Mouse (Mus musculus): Measurements from ENCODE around the gene Lrrfip2.

Lrrfip2 gene

GRCm38 (mm10) chr9:111117126-111117642 is at the start of gene Lrrfip2:
Gene Lrrfip2, plus strand, starts transcription at chr9:111117592.
- DNase-seq (ENCODE audit: low read depth, low spot score), result no peak

DNA sequence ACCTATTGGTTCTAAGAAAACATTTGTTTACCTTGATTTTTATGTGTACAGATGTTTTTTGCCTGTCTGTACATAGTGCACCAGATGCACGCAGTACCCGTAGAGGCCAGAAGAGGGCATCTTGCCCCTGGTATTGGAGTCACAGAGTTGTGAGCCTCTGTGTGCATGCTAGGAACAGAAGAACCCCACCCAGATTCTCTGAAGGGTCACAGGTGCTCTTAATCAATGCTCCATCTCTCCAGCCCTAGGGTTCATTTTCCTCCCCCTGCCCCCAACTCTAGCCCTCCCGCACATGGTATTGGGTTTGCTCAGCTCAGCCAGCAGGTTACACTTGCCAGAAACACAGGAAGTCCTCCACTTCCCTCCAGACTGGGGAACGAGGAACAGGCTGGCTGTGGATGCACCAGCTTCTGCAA is 46.8 kb upstream of the Lrrfip2 start:
- peak; percentile 38 for DNase-seq (ENCODE audit: low read depth, low spot score)

DNA sequence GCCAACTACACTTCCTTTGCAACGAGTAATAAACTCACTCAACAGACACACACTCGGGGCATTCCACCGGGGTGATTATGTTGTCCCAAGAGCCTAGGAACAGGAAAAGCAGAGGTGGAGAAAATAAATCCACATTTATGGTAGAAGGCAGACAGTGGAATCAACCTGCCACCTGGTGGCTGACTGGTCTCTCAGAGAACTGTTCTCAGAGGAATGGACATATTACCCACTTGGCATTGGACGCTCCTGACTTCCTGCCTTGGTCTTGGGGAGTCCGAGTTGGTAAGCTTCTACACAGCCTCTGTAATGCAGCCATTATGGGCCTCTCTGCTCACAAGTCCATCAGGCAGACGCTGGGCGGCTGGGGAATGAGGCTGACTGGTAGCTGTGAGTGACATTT is 45.2 kb upstream of the Lrrfip2 start:
- DNase-seq (ENCODE audit: low read depth, low spot score), result no peak

DNA sequence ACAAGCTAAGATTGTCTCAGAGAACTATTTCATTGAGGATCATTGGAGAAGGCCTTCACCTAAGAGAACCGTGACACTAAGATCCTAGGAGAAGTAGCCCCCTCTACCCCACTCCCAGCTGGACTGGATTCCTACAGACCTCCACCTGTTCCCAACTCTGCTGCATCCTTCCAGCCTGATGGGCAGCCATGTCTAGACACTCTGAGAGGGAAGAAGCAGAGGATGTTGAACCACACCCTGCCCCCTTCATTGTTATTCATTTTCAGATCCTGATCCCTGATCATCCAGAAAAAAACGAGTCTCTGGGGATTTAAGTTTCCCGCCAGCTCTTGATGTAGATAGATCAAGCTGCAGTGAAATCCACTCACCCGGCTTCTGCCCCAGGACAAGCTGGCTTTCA is 44.4 kb upstream of the Lrrfip2 start:
- no peak for DNase-seq (ENCODE audit: low read depth, low spot score)

- no peak for DNase-seq (ENCODE audit: low read depth, low spot score)
Measured at GRCm38 (mm10) chr9:111077745-111078144, 39.6 kb upstream of the Lrrfip2 start.

GRCm38 (mm10) chr9:111080801-111081200 is 36.6 kb upstream of the Lrrfip2 start:
- DNase-seq (ENCODE audit: low read depth, low spot score), result no peak

DNA sequence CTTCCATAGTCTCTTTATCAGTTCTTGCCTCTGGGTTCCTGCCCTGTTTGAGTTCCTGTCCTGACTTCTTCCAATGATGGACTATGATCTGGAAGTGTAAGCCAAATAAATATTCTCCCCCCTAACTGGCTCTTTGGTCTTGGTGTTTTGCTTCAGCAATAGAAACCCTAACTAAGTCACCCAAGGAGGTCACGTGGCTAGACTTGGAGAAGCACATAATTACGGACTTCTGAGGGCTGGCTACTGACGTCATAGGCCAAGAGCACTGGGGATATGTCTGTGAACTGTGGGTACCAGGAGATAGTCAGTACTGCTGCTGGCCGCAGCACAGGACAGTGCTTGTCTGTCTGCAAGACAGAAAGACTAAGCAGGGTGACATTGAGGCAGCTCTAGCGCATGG is 35.6 kb upstream of the Lrrfip2 start:
- no peak for DNase-seq (ENCODE audit: low read depth, low spot score)

DNA sequence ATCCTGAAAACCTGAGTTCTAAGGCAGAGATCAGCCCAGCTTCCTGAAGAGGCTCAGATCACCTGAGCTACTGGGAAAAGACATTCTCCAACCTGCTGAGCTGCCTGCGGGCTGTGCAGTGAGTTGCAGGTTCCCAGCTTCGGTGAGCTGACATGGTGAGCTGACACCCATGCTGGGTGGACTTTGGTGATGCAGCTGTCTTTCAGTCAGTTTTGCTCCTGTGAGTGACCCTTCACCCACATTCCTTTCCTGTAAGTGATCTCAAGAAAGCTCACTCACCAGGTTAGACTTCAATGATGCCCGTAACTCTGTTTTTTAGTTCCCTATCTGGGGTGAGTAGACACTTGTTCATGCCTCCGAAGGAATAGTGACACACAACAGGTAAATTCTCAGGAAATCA is 32.1 kb upstream of the Lrrfip2 start:
- DNase-seq (ENCODE audit: low read depth, low spot score), result no peak

- no peak for DNase-seq (ENCODE audit: low read depth, low spot score)
Measured at GRCm38 (mm10) chr9:111086137-111086536, 31.3 kb upstream of the Lrrfip2 start.

GRCm38 (mm10) chr9:111086995-111087606 is 30.3 kb upstream of the Lrrfip2 start:
- DNase-seq (ENCODE audit: low read depth, low spot score), result no peak

DNA sequence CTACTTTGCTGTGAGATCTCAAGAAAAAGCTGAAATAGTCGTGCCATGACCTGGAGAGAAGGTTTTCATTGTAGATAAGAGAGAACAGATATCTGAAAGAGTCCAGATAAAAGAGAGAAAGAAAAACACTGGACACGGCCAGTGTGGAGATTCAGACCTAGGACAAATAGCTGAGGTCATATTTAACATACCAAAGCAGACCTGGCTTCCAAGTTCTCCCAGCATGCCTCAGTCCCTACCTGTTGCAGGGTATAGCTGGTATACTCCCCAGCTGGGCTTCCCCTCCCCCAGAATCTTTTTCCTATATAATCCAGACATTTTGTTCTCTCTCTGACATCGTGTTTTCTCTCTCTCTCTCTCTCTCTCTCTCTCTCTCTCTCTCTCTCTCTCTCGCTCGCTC is 29.4 kb upstream of the Lrrfip2 start:
- no peak for DNase-seq (ENCODE audit: low read depth, low spot score)

GRCm38 (mm10) chr9:111088886-111089285 is 28.5 kb upstream of the Lrrfip2 start:
- DNase-seq (ENCODE audit: low read depth, low spot score), result no peak

- no peak for DNase-seq (ENCODE audit: low read depth, low spot score)
Measured at GRCm38 (mm10) chr9:111092657-111093056, 24.7 kb upstream of the Lrrfip2 start.

DNA sequence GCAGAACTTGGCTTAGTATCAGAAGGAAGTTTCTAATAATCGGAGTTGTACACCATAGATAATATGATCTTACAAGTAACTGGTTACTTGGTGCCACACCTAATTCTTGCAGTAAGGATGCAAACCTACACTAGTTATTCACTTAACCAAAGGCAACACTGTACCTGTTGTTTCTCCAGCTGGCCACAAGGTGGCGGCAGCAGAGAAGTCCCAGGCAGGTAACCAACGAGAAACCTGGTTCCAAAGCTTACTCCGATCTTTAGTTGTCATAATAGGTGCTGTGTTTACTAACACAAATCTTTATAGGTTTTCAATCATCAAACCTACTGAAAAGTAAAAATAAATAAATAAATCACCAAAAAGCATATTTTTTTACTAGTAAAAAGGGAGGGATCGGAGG is 24.3 kb upstream of the Lrrfip2 start:
- DNase-seq (ENCODE audit: low read depth, low spot score), result peak; percentile 22

DNA sequence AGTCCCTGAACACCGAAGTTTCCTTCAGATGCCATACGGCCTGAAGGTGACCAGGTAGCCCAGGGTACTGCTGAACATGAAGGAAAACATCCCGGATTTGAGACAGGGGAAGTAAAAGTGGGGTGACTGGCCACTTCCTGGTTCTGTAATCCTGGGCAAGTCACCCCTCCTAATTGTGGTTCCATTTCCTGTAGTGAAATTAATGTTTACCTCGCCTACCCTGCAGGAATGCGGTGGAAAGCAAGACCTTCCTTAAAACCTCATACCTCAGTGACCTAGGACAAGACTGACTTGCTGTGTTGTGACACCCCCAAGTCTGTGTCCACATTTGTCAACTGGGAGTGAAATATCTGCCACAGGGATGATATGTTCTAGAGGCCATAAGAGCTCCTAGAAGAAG is 22.8 kb upstream of the Lrrfip2 start:
- no peak for DNase-seq (ENCODE audit: low read depth, low spot score)

GRCm38 (mm10) chr9:111095710-111096109 is 21.7 kb upstream of the Lrrfip2 start:
- DNase-seq (ENCODE audit: low read depth, low spot score), result no peak

- no peak for DNase-seq (ENCODE audit: low read depth, low spot score)
Measured at GRCm38 (mm10) chr9:111096419-111097326, 20.7 kb upstream of the Lrrfip2 start.

- no peak for DNase-seq (ENCODE audit: low read depth, low spot score)
Measured at GRCm38 (mm10) chr9:111097543-111097942, 19.8 kb upstream of the Lrrfip2 start.

DNA sequence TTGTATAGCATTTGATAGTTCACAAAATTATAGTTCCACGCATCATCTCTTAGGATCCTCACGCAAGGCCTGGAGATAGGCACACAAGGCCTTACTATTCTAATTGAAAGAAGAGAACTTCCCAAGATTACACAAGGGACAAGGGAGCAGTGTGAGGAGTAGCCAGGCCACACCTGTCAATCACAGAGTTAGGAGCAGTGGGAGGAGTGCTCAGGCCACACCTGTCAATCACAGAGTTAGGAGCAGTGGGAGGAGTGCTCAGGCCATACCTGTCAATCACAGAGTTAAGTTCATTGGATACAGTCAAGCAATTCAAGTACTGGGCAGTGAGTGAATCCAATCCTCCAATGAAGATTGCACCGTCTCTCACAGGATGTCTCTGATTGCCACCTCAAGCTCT is 17.0 kb upstream of the Lrrfip2 start:
- DNase-seq (ENCODE audit: low read depth, low spot score), result no peak

DNA sequence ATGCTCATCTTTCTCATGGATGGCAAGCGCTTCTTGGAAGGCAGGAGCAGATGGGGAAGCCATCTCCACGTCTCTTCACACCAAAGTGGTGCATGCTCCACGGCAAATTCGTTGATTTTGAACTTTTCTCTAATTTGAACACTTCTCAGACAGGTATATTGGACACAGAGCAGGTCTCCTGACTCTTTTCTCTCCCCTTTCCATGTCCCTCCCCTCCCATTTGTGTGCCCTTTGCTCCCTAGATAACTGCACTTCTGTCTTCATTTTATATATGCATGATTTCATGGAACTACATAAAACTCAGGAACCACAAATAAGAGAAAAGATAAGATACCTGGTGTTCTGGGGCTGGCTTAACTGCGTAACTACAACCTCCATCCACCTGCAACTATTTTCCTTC is 14.1 kb upstream of the Lrrfip2 start:
- DNase-seq (ENCODE audit: low read depth, low spot score), result no peak

- DNase-seq (ENCODE audit: low read depth, low spot score), result no peak
Measured at GRCm38 (mm10) chr9:111103893-111104292, 13.5 kb upstream of the Lrrfip2 start.

GRCm38 (mm10) chr9:111107863-111108262 is 9.5 kb upstream of the Lrrfip2 start:
- no peak for DNase-seq (ENCODE audit: low read depth, low spot score)

DNA sequence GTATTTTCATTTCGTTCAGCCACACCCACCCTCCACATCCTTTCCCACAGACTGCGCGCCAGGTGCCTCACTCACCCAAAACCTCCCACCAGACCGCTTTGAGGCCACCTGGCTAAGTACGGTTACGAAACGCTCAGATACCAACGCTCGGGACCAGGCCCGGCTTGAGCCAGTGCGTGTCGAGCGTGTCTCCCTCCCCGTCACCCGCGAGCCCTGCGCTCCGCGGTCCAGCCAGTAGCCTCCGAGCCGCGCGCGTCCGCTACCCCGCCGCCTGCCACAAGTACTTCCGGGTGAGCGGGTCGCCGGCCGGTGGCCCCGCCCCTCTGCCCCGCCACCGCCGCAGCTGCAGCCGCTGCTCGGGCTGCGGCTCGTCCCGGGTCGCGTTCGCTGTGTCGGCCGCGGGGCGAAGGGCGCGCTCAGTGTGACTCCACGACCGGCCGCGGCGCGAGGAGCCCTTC is 431 bp downstream of the Lrrfip2 start:
- peak; percentile 46 for DNase-seq (ENCODE audit: low read depth, low spot score)

All from embryo, embryonic 11.5 days (tissue).